Mouse (Mus musculus) heart, embryonic 10.5 days (tissue): ENCODE results near the gene Tm2d3. TPM values are rescaled to one million over a fixed set of nuclear protein-coding genes. Genes with fewer than 3 reads are reported as not detected.

Experiments
- DNase-seq: peaks from one replicate; pipeline ENCODE4 v3.0.0-alpha.2; 2017; ENCODE audit warnings: low spot score
- H3K27ac ChIP-seq: fragments of 300-500 bp; sonication (generic); 2 replicates; pipeline ENCODE4 v1.5.1; 2016; ENCODE audit warnings: mild to moderate bottlenecking
- H3K27me3 ChIP-seq: fragments of 300-500 bp; sonication (generic); 2 replicates; pipeline ENCODE4 v1.6.1; 2016; ENCODE audit warnings: mild to moderate bottlenecking; ENCODE audit not compliant: poor library complexity, insufficient read depth, severe bottlenecking
- H3K36me3 ChIP-seq: fragments of 300-500 bp; sonication (generic); 2 replicates; pipeline ENCODE4 v1.6.1; 2016; ENCODE audit warnings: mild to moderate bottlenecking, moderate library complexity
- H3K4me1 ChIP-seq: fragments of 300-500 bp; sonication (generic); 2 replicates; pipeline ENCODE4 v1.6.1; 2016; ENCODE audit warnings: mild to moderate bottlenecking
- H3K4me3 ChIP-seq: fragments of 300-500 bp; sonication (generic); 2 replicates; pipeline ENCODE4 v1.5.1; 2016; ENCODE audit warnings: mild to moderate bottlenecking, moderate library complexity
- H3K9me3 ChIP-seq: fragments of 300-500 bp; sonication (generic); 2 replicates; pipeline ENCODE4 v1.6.1; 2016; ENCODE audit warnings: mild to moderate bottlenecking, moderate library complexity
- WGBS: fragments of 180-500 bp; shearing (Covaris S2); methylation state at CpG from one replicate; pipeline ENCODE4 v1.1.7; 2016; 5-methylcytosine and 5-hydroxymethylcytosine counted together
- polyA plus RNA-seq: library from polyadenylated mRNA; unstranded; fragments of >200 nt; fragmentation: Nextera tagmentation; extraction: Ambion mirVana; gene quantifications from 2 replicates; pipeline ENCODE4 v1.2.1, GENCODE M21; 2016

The Tm2d3 gene
- polyA plus RNA-seq, 1 experiment from 2014 or later: 59.0 TPM

GRCm38 (mm10) chr7:65713782-65714181 lies 22.8 kb downstream of the Tm2d3 start:
- Histone ChIP-seq H3K4me3 (no peak overlapping the region), H3K27ac (no peak overlapping the region), H3K4me1 (no peaks in the 10 kb centered on the region), H3K9me3 (no peaks in the 10 kb centered on the region), H3K36me3 (no peaks in the 10 kb centered on the region), H3K27me3 (peaks cover 4% of the 10 kb centered on the region; the same call in 1 of the 2 replicates)
- no peak for DNase-seq
- 64% methylated on average over 5 of the region's 5 CpGs for WGBS

- Histone ChIP-seq H3K4me3 (no peak overlapping the region), H3K27ac (no peak overlapping the region), H3K4me1 (no peaks in the 10 kb centered on the region), H3K36me3 (no peaks in the 10 kb centered on the region), H3K9me3 (no peaks in the 10 kb centered on the region), H3K27me3 (peaks cover 4% of the 10 kb centered on the region; the same call in 1 of the 2 replicates)
- 70% methylated on average over 4 of the region's 4 CpGs for WGBS
- DNase-seq: no peak
Measured at GRCm38 (mm10) chr7:65714304-65714703, 23.3 kb downstream of the Tm2d3 start.

GRCm38 (mm10) chr7:65734024-65734423 lies 43.1 kb downstream of the Tm2d3 start:
- H3K4me1 ChIP-seq: peaks cover 9% of the 10 kb centered on the region
- 0 out of 2 replicates have a peak, but pooled peaks cover 22% of the 10 kb centered on the region for H3K27me3 ChIP-seq
- WGBS: 70% methylated on average over 2 of the region's 2 CpGs
- H3K36me3 ChIP-seq: no peaks in the 10 kb centered on the region
- no peak for DNase-seq
- H3K9me3 ChIP-seq: no peaks in the 10 kb centered on the region
- H3K4me3 ChIP-seq: no peak overlapping the region
- no peak overlapping the region for H3K27ac ChIP-seq

- H3K4me1 ChIP-seq: peaks cover 9% of the 10 kb centered on the region
- no peaks in the 10 kb centered on the region for H3K36me3 ChIP-seq
- 0 out of 2 replicates have a peak, but pooled peaks cover 11% of the 10 kb centered on the region for H3K27me3 ChIP-seq
- no peaks in the 10 kb centered on the region for H3K9me3 ChIP-seq
- DNase-seq: no peak
- 82% methylated on average over 3 of the region's 3 CpGs for WGBS
- H3K27ac ChIP-seq: no peak overlapping the region
- H3K4me3 ChIP-seq: no peak overlapping the region
Measured at GRCm38 (mm10) chr7:65735261-65735660, 44.3 kb downstream of the Tm2d3 start.

GRCm38 (mm10) chr7:65737286-65738040 lies 46.5 kb downstream of the Tm2d3 start:
- 0 out of 2 replicates have a peak, but pooled peaks cover 11% of the 10 kb centered on the region for H3K27me3 ChIP-seq
- 64% methylated on average over 12 of the region's 12 CpGs for WGBS
- H3K9me3 ChIP-seq: no peaks in the 10 kb centered on the region
- H3K27ac ChIP-seq: no peak overlapping the region
- no peaks in the 10 kb centered on the region for H3K36me3 ChIP-seq
- no peak overlapping the region for H3K4me3 ChIP-seq
- no peak for DNase-seq
- H3K4me1 ChIP-seq: peaks cover 9% of the 10 kb centered on the region

- no peaks in the 10 kb centered on the region for H3K36me3 ChIP-seq
- no peak overlapping the region for H3K27ac ChIP-seq
- no peaks in the 10 kb centered on the region for H3K27me3 ChIP-seq
- DNase-seq: no peak
- WGBS: 90% methylated on average over 8 of the region's 8 CpGs
- H3K4me3 ChIP-seq: no peak overlapping the region
- H3K4me1 ChIP-seq: no peaks in the 10 kb centered on the region
- H3K9me3 ChIP-seq: 0 out of 2 replicates have a peak, but pooled peaks cover 4% of the 10 kb centered on the region
Measured at GRCm38 (mm10) chr7:65742857-65743256, 51.9 kb downstream of the Tm2d3 start.

GRCm38 (mm10) chr7:65747990-65748955 lies 57.3 kb downstream of the Tm2d3 start:
- H3K4me1 ChIP-seq: no peaks in the 10 kb centered on the region
- H3K27ac ChIP-seq: no peak overlapping the region
- H3K4me3 ChIP-seq: no peak overlapping the region
- no peaks in the 10 kb centered on the region for H3K36me3 ChIP-seq
- no peak for DNase-seq
- H3K9me3 ChIP-seq: 0 out of 2 replicates have a peak, but pooled peaks cover 4% of the 10 kb centered on the region
- no peaks in the 10 kb centered on the region; the same call in 1 of the 2 replicates for H3K27me3 ChIP-seq
- 82% methylated on average over 11 of the region's 11 CpGs for WGBS

Other genes starting within 250 kb of the Tm2d3 start
- 28.1 and 33.6 TPM in 2 replicates for gene Tjp1, start 163.4 kb upstream of the Tm2d3 start, polyA plus RNA-seq
- gene Tarsl2, start 46.3 kb upstream of the Tm2d3 start, polyA plus RNA-seq: 13.1 and 17.4 TPM in 2 replicates
- 3.5 and 5.1 TPM in 2 replicates for gene Pcsk6, start 170.6 kb downstream of the Tm2d3 start, polyA plus RNA-seq